Mouse (Mus musculus) C2C12 (cell line): ENCODE data around the gene Tdg.
"Not testable (repeated sequence)": the region's sequence is repeated elsewhere in the genome, so short reads cannot be mapped to it uniquely, and the experiment has no call there.

Experiments used
- CEBPB ChIP-seq: IDR thresholded peaks from one replicate; pipeline ENCODE4 v1.6.1; 2011; ENCODE audit warnings: low read depth, mild to moderate bottlenecking, control low read depth, moderate library complexity
- CTCF ChIP-seq: IDR thresholded peaks from one replicate; pipeline ENCODE4 v1.5.1; 2011; ENCODE audit not compliant: control insufficient read depth, insufficient read depth, insufficient read length
- FOSL1 ChIP-seq: IDR thresholded peaks from one replicate; pipeline ENCODE4 v1.8.0; 2011; ENCODE audit warnings: mild to moderate bottlenecking, low read length; ENCODE audit not compliant: poor library complexity, insufficient read depth, severe bottlenecking
- MAX ChIP-seq: IDR thresholded peaks from one replicate; pipeline ENCODE4 v1.6.1; 2011; ENCODE audit warnings: mild to moderate bottlenecking, control low read depth
- MYOG ChIP-seq: IDR thresholded peaks from one replicate; pipeline ENCODE4 v1.6.1; 2011; ENCODE audit not compliant: control insufficient read depth, insufficient read length; ENCODE audit errors: extremely low read depth
- USF1 ChIP-seq: IDR thresholded peaks from one replicate; pipeline ENCODE4 v1.6.1; 2011; ENCODE audit warnings: low read depth, mild to moderate bottlenecking, control low read depth, moderate library complexity

- TF ChIP-seq CTCF, MYOG, USF1, MAX, CEBPB, FOSL1: not testable (repeated sequence)
Measured at GRCm38 (mm10) chr10:82623553-82623932, 6.1 kb upstream of the Tdg start.
